Mouse (Mus musculus) neutrophil, adult 5-6 weeks (primary cell): ENCODE data around the gene Dync2li1. TPM values are rescaled to one million over a fixed set of nuclear protein-coding genes. Genes with fewer than 3 reads are reported as not detected.

ENCODE experiments used
- total RNA-seq: library from RNA; stranded (forward); fragments of 200-1000 nt; gene quantifications from 2 replicates; pipeline ENCODE4 v1.2.3, GENCODE M21; 2017

The Dync2li1 gene
- total RNA-seq, 1 experiment from 2014 or later: 4.2 TPM

Other genes with a start within 250 kb of the Dync2li1 start
- 43.6 and 48.0 TPM in 2 replicates for gene Thada, start 160.3 kb upstream of the Dync2li1 start, total RNA-seq
- gene Plekhh2, start 114.6 kb upstream of the Dync2li1 start, total RNA-seq: not detected in 2 replicates
- gene Abcg8, start 49.8 kb downstream of the Dync2li1 start, total RNA-seq: not detected in 2 replicates
- not detected in 2 replicates for gene Abcg5, start 56.5 kb downstream of the Dync2li1 start, total RNA-seq
- 40.3 and 41.6 TPM in 2 replicates for gene Lrpprc, start 164.3 kb downstream of the Dync2li1 start, total RNA-seq